Mouse (Mus musculus): Measurements from ENCODE around the gene Inpp5f.
"Not testable (repeated sequence)": the region's sequence is repeated elsewhere in the genome, so short reads cannot be mapped to it uniquely, and the experiment has no call there.

Inpp5f gene

DNA sequence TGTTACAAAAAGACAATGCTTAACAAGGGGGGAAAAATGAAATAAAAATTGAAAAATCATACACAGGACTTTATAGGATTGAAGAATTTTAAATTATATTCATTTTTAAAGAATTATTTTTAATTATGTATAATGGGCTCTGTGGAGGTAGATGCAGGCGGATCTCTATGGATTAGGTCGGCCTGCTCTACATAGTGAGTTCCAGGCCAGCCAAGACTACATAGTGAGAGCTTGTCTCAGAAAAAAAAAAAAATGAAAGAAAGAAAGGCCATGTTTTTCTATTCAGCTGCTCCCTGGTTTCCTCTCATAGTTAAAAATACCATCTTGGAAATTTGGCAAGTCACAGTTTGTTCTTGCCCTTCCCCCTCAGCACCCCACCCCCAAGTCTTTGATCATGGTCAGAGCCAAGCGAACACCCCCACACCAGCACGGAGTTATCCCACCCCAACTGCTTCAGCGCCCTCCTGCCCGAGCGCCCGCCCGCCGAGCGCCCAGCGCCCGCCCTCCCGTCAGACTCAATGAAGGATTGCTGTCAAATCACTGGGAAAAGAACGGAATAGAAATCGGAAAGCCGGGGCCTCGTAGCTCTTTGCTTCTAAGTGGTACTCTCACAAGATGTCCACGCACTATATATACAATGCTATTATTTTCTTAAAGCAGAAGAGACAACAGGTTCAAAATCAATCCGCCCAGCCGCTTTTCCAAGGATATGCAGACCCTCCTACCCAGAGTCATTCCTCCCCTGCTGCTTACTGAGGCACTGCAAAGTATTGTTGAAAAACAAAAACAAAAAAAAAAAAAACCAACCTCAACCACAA, 18.8 kb upstream of the Inpp5f start:
- no peak for DNase-seq (ENCODE audit: low read depth, low spot score)

DNA sequence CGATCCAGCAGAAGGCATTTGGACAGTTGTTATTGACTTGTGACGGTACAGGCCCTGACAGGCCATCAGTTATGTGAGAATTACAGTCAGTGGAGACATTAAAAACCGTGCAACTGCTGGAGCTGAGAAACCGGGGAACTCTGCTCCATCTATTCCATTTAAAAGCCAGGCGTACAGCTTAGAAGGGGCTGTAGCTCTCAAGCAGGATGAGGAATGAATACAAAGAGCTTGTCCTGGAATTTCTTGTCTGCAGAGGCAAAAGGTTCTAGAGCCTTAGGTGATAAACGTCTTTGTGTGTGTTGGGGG, 18.2 kb upstream of the Inpp5f start:
- DNase-seq (ENCODE audit: low read depth, low spot score) = no peak

DNA sequence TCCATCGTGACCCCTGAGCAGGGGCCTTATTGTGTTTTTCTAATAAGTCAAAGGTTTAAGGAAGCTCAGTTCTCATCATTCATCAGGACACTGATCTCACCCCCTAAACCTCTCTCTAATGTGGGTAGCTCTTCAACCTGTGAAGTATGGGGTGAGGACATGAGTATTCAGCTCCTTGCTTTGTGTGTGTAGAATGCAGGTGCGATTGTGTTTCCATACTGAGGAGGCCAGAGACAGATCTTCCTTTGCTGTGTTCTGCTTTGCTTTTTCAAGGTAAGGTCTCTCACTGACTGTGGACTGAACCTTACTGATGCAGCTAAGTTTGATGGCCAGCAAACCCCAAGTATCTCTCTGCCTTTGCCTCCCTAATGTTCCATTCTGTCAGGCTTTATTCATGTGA, 14.9 kb upstream of the Inpp5f start:
- no peak for DNase-seq (ENCODE audit: low read depth, low spot score)

DNA sequence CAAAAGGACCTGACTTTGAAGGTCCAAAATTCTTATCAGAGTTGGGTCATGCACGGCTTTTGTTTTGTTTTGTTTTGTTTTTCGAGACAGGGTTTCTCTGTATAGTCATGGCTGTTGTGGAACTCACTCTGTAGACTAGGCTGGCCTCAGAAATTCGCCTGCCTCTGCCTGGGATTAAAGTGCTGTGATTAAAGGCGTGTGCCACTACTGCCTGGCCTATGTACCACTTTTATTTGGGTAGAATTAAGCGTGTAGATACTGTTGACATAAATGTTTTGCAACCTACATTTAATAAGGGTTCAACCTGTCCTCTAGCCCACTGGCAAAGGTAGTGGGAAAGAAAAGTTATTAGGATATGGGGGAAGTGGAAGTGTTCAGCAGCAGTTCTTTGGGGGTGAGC, 12.1 kb upstream of the Inpp5f start:
- DNase-seq (ENCODE audit: low read depth, low spot score) = no peak

DNA sequence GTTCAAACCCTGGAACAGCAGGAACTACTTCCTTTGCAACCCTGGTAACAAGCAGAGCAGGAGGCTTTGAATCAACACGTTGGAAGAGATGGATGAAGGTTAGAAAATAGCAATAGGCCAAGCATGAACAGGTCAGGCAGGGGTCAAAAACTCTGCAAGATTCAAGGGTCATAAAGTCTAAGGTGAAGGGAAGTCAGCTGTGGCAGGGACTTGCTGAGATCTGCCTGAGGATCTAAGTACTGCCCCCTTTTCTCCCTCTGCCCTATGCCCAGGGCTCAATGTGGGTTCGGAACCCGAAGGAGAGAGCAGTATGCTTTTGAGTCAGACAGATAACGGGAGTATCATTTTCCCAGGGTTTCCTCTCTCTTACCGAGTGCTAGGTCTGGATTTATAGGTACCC, 9.3 kb upstream of the Inpp5f start:
- DNase-seq (ENCODE audit: low read depth, low spot score) = no peak

DNA sequence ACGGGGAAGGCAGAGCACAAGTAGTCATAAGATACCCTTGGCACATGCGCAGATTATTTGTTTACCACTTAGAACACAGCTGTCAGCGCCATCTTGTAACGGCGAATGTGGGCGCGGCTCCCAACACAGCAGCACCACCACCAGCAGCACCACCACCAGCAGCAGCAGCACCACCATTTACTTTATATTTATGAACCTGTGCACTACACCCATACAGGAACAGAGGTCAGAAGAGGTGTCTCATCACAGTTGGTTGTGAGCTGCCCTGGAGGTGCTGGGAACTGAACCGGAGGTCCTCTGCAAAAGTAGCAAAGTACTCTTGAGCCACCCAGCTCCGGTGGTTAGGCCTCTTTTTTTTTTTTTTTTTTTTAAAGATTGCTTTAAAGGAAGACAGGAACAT, 1.2 kb upstream of the Inpp5f start:
- DNase-seq (ENCODE audit: low read depth, low spot score) = not testable (repeated sequence)

DNA sequence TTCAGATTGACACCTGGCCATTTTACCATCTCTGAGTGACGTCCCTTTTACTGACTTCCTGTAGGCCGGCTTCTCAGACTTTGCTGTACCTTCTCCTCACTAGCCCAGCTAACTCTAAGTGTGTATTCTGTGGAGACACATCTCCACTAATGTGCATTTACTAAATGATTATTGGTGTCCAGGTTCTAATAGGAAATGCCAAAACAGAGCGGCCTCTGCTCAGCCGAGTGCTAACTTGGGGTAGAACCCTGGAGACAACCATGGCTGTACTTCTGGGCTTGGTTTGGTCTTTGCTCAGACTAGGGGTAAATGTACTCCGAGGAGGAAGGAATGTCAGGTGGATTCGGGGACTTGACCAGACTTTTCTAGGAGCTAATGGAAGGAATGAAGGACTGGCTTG, 638 bp upstream of the Inpp5f start:
- DNase-seq (ENCODE audit: low read depth, low spot score) = no peak

DNA sequence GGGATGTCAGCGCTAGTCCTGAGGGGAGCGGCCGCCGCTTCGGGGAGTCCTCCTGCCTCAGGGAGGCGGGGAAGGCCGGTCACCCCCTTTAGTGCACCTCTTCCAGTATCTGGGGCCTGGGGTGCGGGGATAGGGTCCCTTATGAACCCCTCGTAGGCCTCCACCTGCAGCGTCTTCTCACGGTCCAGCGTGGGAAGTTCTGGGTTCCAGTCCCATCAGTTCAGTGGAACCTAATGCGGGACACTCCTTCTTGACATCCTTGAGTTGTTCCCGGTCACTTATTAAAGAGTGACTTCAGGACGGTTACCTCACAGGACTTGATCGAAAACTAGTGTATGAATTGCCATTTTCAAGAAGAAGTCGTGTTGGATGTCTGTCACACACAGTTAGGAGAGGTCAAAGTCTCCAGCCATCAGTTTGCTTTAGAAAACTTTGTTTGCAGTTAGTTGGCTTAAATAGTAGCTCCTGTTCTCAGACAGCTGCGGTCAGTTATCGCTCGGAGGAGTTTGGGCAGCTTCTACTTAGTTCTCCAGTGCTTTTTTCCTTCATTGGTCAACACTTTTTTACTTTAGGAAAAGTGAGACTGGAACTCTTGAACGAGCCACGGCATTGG, 777 bp downstream of the Inpp5f start:
- no peak for DNase-seq (ENCODE audit: low read depth, low spot score)

DNA sequence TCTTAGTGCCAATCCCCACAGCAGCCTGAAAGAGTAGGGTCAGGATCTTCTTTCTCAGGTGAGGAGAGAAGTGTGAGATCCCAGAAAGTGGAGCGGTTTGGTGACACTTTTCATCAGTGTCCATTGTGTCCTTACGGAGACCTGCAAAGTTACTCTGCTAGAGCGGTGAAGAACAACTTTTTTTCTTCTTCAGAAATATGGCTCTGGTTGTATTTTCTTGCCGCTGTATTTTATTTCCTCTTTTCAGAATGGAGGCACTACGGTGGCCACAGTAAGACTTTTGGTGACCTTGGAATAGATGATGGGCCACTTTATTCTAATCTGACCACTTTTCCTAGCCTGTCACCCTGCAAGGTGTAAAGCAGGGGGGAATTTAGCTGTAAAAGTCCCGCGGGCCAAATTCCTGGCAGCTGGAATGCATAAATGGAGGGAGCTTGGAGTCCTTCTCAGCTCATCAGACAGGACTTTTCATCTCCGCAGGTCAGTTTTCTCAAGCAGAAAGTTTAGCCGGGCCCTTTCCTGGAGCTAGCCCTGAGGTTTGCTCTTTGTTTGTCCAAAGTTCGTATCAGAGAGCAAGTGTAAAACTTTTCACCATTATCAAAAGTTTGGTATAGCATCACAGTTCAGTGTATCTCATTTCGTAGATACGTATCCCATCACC, 1.5 kb downstream of the Inpp5f start:
- no peak for DNase-seq (ENCODE audit: low read depth, low spot score)

DNA sequence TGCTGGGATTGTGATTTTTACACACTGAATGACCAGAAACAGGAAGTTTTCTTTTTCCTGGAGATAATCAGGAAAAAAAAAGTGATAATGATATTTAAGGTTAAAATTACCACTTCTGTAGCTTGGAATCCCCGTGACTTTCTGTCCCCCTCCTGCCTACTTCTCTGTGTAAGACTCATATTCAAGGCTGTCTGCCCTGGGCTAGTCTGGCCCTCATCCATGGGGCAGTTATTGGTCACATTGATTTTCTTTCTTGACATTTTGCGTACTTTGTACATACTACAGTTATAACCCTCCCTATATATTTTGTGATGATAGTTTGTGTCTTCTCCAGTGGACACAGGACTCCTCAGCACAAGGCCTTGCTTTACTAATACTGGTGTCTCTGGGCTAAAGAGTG, 2.5 kb downstream of the Inpp5f start:
- no peak for DNase-seq (ENCODE audit: low read depth, low spot score)

DNA sequence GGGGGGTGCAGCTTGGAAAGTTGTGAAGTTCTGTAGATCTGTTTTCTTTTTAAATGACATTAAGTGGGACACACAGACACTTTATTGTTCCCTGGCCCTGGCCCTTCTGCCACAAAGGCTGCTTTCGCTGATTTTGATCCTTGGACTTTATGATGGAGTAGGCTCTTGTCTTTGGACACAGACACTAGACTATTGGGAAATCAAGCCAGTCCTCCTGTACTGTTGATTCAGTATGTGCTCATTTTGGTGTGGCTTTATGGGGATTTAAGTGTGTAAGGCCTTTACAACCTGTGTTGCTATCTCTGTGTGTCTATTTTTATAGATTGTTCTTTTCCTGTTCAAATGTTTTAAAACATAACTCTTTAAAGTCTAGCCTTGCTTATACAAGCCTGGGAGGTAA, 6.5 kb downstream of the Inpp5f start:
- no peak for DNase-seq (ENCODE audit: low read depth, low spot score)

DNA sequence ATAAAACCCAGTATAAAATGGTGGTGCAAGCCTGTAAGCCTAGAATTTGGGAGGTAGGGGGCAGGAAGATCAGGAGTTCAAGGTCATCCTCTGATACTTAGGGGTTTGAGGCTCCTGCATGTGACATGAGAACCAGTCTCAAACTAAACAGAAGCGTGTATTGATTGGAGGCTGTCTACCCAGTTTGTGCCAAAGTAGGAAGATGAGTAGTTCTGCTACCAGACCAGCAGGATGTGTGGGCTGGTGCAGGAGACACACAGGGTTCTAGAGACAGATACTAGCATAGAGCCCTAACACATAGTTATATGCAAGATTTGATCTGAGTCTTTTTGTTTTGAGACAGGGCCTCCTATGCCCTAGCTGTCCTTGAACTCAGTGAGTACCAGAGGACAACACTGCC, 9.1 kb downstream of the Inpp5f start:
- no peak for DNase-seq (ENCODE audit: low read depth, low spot score)

DNA sequence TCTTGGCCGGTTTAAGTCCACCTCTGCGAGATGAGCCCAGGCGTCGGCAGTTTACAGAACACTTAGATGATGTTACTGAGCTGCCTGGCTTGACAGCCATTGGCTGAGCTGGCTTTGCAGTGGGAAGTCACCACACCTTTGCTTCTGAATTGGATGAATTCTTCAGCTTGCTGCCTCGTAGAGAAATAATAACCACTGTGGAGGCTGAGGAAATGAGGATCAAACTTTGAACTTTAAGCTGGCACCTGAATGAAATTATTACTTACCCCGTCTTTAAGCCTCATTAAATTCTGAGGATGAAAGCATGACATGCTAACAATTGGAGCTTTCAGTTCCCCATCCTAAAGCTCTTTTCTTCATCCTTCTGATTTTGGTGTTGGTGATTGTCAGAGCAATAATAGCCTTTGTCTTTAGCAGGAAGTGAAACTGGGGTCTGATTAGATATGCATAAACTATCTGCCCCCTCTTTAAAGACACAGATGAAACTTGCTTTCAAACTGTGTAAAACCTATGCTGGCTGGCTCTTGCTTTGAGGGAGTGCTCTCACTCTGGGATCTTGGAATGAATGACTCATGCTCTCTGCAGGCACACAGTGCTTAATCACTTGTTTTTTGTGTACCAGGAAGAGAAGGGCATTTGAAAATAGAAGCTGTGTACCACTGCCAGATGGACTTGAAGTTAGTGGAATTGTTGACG, 11.3 kb downstream of the Inpp5f start:
- peak; percentile 39 for DNase-seq (ENCODE audit: low read depth, low spot score)

DNA sequence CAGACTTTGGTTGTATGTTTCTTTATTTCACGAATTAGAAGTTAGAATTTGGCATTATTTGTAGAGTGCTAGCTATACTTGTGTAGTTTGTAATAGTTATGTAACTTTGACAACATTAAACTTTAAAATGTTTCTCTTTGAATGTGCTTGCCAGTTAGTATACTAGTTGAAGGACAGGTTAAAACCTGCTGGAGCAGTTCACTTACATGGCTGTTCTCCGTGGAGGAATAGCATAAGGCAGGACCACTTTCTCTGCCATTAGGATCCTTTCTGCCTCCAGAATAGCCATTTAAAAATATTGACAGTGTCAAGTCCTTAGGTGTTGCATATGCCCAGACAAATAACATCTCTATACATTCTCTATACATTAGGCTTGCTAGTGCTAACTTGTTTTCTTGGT, 11.9 kb downstream of the Inpp5f start:
- DNase-seq (ENCODE audit: low read depth, low spot score) = no peak

DNA sequence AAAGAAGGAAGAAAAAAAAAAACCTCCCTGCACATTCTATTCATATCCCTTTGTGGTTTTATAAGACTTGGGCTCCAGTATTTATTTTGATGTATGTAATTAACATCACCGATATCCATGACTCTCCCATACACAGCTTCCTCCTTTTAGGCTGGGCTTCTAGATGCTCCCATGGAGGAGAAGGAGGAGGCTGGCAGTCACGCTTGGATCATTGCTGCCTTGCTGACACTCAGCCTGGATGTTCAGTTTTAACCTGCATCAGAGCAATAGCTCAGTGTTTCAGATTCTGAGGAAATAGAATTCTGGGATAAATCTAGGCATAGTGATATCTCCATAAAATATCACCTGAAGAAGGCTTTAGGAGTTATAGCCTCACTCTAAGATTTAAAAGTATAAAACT, 14.3 kb downstream of the Inpp5f start:
- no peak for DNase-seq (ENCODE audit: low read depth, low spot score)

DNA sequence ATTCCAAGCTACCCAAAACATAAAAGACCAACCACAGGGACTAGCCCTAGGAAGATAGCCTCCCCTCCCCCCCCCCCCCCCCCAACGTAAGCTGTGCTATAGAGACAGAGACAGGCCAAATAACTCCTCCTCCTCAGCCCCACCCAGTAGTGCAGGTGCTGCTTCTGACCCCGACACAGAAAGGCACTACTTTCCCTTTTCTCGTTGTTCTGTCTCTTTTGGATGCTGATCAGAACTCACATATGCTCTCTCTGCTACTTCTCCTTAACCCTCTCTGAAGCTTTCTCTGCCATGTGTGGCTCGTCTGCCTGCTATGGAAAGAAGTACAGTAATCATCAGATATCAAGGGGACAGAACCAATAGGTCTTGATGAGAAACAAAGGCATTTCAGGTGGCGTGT, 15.5 kb downstream of the Inpp5f start:
- peak; percentile 53 for DNase-seq (ENCODE audit: low read depth, low spot score)

DNA sequence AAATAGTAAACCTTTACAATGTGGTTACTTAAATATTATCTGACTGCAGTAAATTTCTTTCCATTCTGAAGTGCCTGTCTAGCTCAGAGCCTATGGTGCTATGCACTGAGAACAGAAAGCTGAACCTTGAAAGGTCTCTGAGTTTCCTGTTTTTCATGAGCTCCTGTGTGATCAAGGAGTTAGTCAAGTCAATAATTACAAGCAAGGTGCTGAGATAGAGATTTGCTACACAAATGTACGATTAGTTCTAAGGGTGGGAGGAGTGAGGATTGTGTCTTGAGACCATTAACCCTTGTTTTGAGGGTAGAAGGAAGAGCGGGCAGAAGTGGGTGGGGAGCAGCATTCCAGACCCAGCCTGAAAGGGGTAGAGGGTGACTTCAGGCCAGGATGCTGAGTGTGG, 16.1 kb downstream of the Inpp5f start:
- peak; percentile 66 for DNase-seq (ENCODE audit: low read depth, low spot score)

DNA sequence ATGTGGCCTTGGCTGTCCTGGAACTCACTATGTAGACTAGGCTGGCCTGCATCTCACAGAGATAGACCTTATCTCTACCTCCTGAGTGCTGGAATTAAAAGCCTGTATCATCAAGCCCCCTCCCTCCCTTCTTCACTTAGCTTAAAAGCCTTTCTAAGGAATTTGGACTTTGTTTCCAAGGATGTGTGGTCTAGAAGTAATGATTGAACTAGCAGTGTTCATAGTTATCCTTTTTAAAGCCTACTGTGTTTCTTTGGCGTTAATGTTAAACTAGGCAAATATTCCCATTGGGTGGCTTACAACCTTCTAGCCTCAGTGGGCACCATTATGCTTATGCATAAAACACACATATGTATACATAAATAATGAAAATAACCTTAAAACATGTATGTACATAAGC, 16.6 kb downstream of the Inpp5f start:
- DNase-seq (ENCODE audit: low read depth, low spot score) = no peak

DNA sequence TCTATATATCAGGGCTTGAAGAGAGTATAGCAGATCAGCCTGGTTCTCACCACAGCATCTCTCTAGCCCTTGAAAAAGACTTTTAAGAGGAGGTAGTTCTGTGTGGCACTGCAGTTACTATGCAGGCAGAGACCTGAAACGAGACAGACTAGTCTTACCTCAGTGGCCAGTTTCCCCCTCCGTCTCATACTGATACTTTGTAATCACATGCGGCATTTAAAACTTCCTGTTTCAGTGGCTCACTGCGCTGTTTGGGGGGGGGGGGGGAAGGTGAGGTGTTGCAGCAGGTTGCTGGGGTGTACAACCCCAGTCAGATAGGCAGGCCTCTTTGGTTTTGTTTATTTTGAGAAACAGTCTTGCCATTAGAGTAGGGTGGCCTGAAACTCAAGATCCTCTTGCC, 22.0 kb downstream of the Inpp5f start:
- peak; percentile 72 for DNase-seq (ENCODE audit: low read depth, low spot score)

DNA sequence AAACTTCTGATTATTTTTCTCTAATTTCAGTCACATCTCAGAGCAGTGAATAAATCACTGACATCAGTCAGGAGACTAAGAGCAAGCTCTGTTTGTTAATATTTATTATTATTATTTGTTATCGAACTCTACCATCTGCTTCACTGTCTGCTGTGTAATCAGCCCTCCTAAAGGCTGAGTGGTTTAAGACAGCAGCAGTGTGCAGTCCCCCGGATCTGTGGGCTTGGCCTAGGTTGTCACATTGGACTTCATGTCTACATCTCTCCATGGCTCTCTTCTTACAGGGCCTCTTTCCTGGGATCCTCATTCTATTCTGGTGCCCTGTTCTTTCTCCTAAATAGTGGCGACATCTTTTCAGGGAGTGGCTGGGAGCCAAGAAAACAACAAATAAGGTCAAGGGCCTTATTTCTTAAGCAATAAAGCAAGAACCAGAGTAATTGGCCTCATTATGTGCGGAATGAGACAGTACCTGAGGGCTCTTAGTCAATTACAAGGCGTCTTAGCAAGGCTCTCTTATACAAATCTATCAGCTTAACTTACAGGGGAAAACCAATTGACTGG, 28.9 kb downstream of the Inpp5f start:
- no peak for DNase-seq (ENCODE audit: low read depth, low spot score)

DNA sequence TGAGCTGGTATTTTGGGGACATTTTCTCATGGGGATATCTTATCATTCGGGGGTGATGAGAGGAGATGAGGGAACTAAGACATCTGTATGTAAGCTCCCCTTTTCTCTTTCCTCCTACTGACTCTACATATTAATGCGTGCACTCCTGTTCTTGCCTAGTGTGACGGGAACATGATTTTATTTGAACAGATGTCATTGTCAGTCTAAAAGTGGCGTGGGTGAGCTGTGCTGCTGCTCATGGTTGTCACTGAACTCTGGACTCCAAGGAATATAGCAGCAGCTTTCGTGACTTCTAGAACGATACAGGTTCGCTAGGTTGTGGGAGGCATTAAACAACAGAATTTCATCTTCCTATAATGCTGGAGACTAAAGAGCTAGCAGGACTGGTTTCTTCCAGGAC, 30.4 kb downstream of the Inpp5f start:
- no peak for DNase-seq (ENCODE audit: low read depth, low spot score)

DNA sequence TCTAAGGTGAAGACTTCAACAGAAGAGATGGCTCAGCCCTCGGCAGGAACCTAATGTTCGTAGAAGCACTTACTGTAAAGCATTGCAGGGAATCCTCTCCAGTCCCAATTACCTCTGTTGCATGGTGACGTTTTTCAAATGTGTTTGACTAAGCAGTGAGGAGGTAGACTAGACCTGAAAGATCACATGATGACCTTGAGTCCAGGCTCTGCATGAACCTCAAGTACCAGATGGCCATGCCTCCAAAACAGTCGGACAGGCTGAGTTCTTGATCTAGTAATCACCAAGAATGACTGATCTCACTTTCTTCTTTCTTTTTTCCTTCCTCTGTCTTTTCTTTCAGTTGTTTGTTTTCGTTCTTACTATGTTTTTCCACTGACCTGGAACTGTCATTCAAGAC, 31.3 kb downstream of the Inpp5f start:
- DNase-seq (ENCODE audit: low read depth, low spot score) = no peak

Measured in CD4-positive helper T cell, adult 2 months (primary cell).